8 mouse cellular contexts compared by ENCODE assay signal in genomic region chr17:56007444-56008355, GRCm38 (mm10). TPM values are rescaled to one million over a fixed set of nuclear protein-coding genes. Genes with fewer than 3 reads are reported as not detected.
A peak's percentile ranks its signal among the peaks of the same experiment; 100 is the strongest.
DNase-seq lines count a peak whose midpoint lies in the region; ATAC-seq and TF ChIP-seq lines count a peak whose summit lies in the region.

No protein-coding gene starts in this region.

- H3K27me3 ChIP-seq in heart, embryonic 12.5 days (replicated peaks) = peaks cover 5% of the 10 kb centered on the region; the same call in 1 of the 2 replicates
- no peaks in the 10 kb centered on the region for H3K27me3 ChIP-seq in forebrain, embryonic 16.5 days (replicated peaks; ENCODE audit: control insufficient read depth, insufficient read depth, low read length)
- no peaks in the 10 kb centered on the region for H3K27me3 ChIP-seq in midbrain, embryonic 11.5 days (ENCODE audit: control insufficient read depth, insufficient read depth, low read length)

- H3K9me3 ChIP-seq in heart, embryonic 12.5 days (replicated peaks) = no peaks in the 10 kb centered on the region
- no peaks in the 10 kb centered on the region for H3K9me3 ChIP-seq in ES-E14 (ENCODE audit: control insufficient read depth, insufficient read depth, low read depth, low read length)
- no peaks in the 10 kb centered on the region for H3K9me3 ChIP-seq in forebrain, embryonic 16.5 days (ENCODE audit: control insufficient read depth, low read length)
- H3K9me3 ChIP-seq in midbrain, embryonic 11.5 days (ENCODE audit: control insufficient read depth, low read length) = no peaks in the 10 kb centered on the region

- peak overlapping the region; percentile 67 for H3K27ac ChIP-seq in heart, embryonic 12.5 days (ENCODE audit: poor library complexity, severe bottlenecking)
- H3K27ac ChIP-seq in ES-E14 (ENCODE audit: insufficient read depth, low read depth, low read length, poor library complexity, severe bottlenecking) = peak overlapping the region; percentile 61
- peak overlapping the region; percentile 95 for H3K27ac ChIP-seq in forebrain, embryonic 16.5 days (ENCODE audit: low read length)
- peak overlapping the region; percentile 95 for H3K27ac ChIP-seq in midbrain, embryonic 11.5 days (ENCODE audit: low read depth, low read length)

- no peak; the same call in 1 of the 2 replicates for ATAC-seq in heart, embryonic 12.5 days (ENCODE audit: insufficient number of reproducible peaks, low FRiP score)
- no peak; the same call in 1 of the 2 replicates for ATAC-seq in forebrain, embryonic 16.5 days
- ATAC-seq in midbrain, embryonic 11.5 days (ENCODE audit: low FRiP score) = peak; percentile 19
- no peak for ATAC-seq in erythroid progenitor cell, adult 5-6 weeks (replicated peaks; ENCODE audit: low FRiP score, poor library complexity, severe bottlenecking)

- 21% methylated on average over 14 of the region's 14 CpGs for WGBS in heart, embryonic 12.5 days
- 33% methylated on average over 13 of the region's 14 CpGs for WGBS in forebrain, embryonic 16.5 days
- 39% methylated on average over 13 of the region's 14 CpGs for WGBS in midbrain, embryonic 11.5 days

- no peak for DNase-seq in heart, postnatal 14 days
- no peak for DNase-seq in ES-E14 (ENCODE audit: low read depth, low spot score)
- DNase-seq in midbrain, embryonic 11.5 days (ENCODE audit: low spot score, missing footprints) = peak; percentile 90
- DNase-seq in gastrocnemius, postnatal 14 days = no peak
- DNase-seq in gastrocnemius, postnatal 10 days = no peak

- intact Hi-C loops in heart, postnatal 14 days (cut with DNase I) = no loop called here
- intact Hi-C loops in gastrocnemius, postnatal 14 days (cut with DNase I; ENCODE audit: low total_unique reads) = no loop called here

- H3K36me3 ChIP-seq in heart, embryonic 12.5 days = peaks cover 15% of the 10 kb centered on the region
- H3K36me3 ChIP-seq in ES-E14 (ENCODE audit: control insufficient read depth, insufficient read depth, low read length, poor library complexity, severe bottlenecking) = peaks cover 12% of the 10 kb centered on the region; the same call in 1 of the 2 replicates
- no peaks in the 10 kb centered on the region; the same call in none of the 2 replicates for H3K36me3 ChIP-seq in forebrain, embryonic 16.5 days (ENCODE audit: control insufficient read depth, insufficient read depth)
- H3K36me3 ChIP-seq in midbrain, embryonic 11.5 days (ENCODE audit: control insufficient read depth, insufficient read depth, low read length) = peaks cover 5% of the 10 kb centered on the region; the same call in 1 of the 2 replicates

- H3K4me1 ChIP-seq in heart, embryonic 12.5 days (replicated peaks) = peaks cover 33% of the 10 kb centered on the region
- peaks cover 0 to 8% of the 10 kb centered on the region in 2 experiments; a peak in 2 of 4 replicates for H3K4me1 ChIP-seq in ES-E14 (ENCODE audit: control insufficient read depth in 2 of 2, insufficient read depth in 2 of 2, low read length in 2 of 2, poor library complexity in 1 of 2)
- H3K4me1 ChIP-seq in forebrain, embryonic 16.5 days (replicated peaks; ENCODE audit: control insufficient read depth, insufficient read depth, low read length) = peaks cover 32% of the 10 kb centered on the region
- H3K4me1 ChIP-seq in midbrain, embryonic 11.5 days (ENCODE audit: control insufficient read depth, insufficient read depth, low read length) = peaks cover 16% of the 10 kb centered on the region

- in situ Hi-C loops in ES-E14 (cut with MboI; ENCODE audit: low sequenced_read_pairs in 2 of 2, unreplicated experiment in 2 of 2) = no loop called here

- H3K4me3 ChIP-seq in heart, embryonic 12.5 days = peak overlapping the region; percentile 81
- peak overlapping the region; percentile 17 to 60 for H3K4me3 ChIP-seq in ES-E14 (ENCODE audit: insufficient read depth in 1 of 2, low read depth in 1 of 2, low read length in 2 of 2, poor library complexity in 1 of 2, severe bottlenecking in 1 of 2)
- peak overlapping the region; percentile 86 for H3K4me3 ChIP-seq in forebrain, embryonic 16.5 days (replicated peaks; ENCODE audit: low read length)
- H3K4me3 ChIP-seq in midbrain, embryonic 11.5 days (ENCODE audit: low read depth, low read length) = peak overlapping the region; percentile 88

- H3K4me2 ChIP-seq in heart, embryonic 12.5 days = peak overlapping the region; percentile 95
- peak overlapping the region; percentile 95 for H3K4me2 ChIP-seq in forebrain, embryonic 16.5 days (ENCODE audit: low read length)
- peak overlapping the region; percentile 99 for H3K4me2 ChIP-seq in midbrain, embryonic 11.5 days

- 0 out of 2 replicates have a peak overlapping the region, but pooled peaks have one; percentile 8 for H3K9ac ChIP-seq in heart, embryonic 12.5 days
- no peak overlapping the region; the same call in 1 of the 2 replicates for H3K9ac ChIP-seq in ES-E14 (ENCODE audit: insufficient read depth, low read depth, low read length, poor library complexity, severe bottlenecking)
- H3K9ac ChIP-seq in forebrain, embryonic 16.5 days (replicated peaks; ENCODE audit: low read depth, low read length) = peak overlapping the region; percentile 44; the same call in 1 of the 2 replicates
- peak overlapping the region; percentile 57 for H3K9ac ChIP-seq in midbrain, embryonic 11.5 days (ENCODE audit: low read length)

TF ChIP-seq in ES-E14, 5 proteins besides CTCF, POLR2A, EP300 and RAD21:
- 0 out of 2 replicates have a peak, but pooled peaks have one; percentile 23 for TF ChIP-seq ZNF384 (IDR thresholded peaks at IDR 0.05; ENCODE audit: low read depth, low read length)
- no peak for TF ChIP-seq MAFK (IDR thresholded peaks at IDR 0.05; ENCODE audit: insufficient read depth, low read depth, low read length)
- TF ChIP-seq CHD2 (IDR thresholded peaks at IDR 0.05; ENCODE audit: low read depth, low read length) = no peak
TF ChIP-seq in ES-E14: peak in this region for 1.

RNA-seq across cellular contexts. Expression of gene Mpnd, which starts 2.2 kb away (rescaled TPM):
- polyA plus RNA-seq in heart, embryonic 12.5 days (2016; fragmentation: Nextera tagmentation; extraction: Ambion mirVana) = 75.4 and 78.7 TPM in 2 replicates
- total RNA-seq in heart, postnatal 14 days (2021) = 10 to 100 TPM; 44.1 to 49.9 TPM
- total RNA-seq in ES-E14 (2012; rRNA removed) = 39.0 and 61.5 TPM in 2 replicates
- polyA plus RNA-seq in forebrain, embryonic 16.5 days (2015; fragmentation: Nextera tagmentation; extraction: Ambion mirVana) = 152 and 157 TPM in 2 replicates
- 146 and 158 TPM in 2 replicates for polyA plus RNA-seq in midbrain, embryonic 11.5 days (2014; fragmentation: Nextera tagmentation; extraction: Ambion mirVana)
- 10 to 100 TPM; 32.8 to 38.4 TPM for total RNA-seq in gastrocnemius, postnatal 14 days (2021)
- total RNA-seq in erythroid progenitor cell, adult 5-6 weeks (2015; ENCODE audit: low replicate concordance) = 4.0 and 6.7 TPM in 2 replicates
- 2.3 and 35.3 TPM in 2 replicates for total RNA-seq in erythroid progenitor cell, adult 5-6 weeks (2017; ENCODE audit: low replicate concordance)
- total RNA-seq in gastrocnemius, postnatal 10 days (2021) = 10 to 100 TPM; 31.6 to 36.9 TPM

RNA-seq across cellular contexts. Expression of gene Stap2, which starts 2.3 kb away (rescaled TPM):
- 10.2 and 10.4 TPM in 2 replicates for polyA plus RNA-seq in heart, embryonic 12.5 days (2016; fragmentation: Nextera tagmentation; extraction: Ambion mirVana)
- 10 to 100 TPM; 15.9 to 17.9 TPM for total RNA-seq in heart, postnatal 14 days (2021)
- 3.4 and 6.4 TPM in 2 replicates for total RNA-seq in ES-E14 (2012; rRNA removed)
- polyA plus RNA-seq in forebrain, embryonic 16.5 days (2015; fragmentation: Nextera tagmentation; extraction: Ambion mirVana) = 5.5 and 6.6 TPM in 2 replicates
- 3.6 and 4.5 TPM in 2 replicates for polyA plus RNA-seq in midbrain, embryonic 11.5 days (2014; fragmentation: Nextera tagmentation; extraction: Ambion mirVana)
- 1 to 10 TPM; 3.9 to 4.4 TPM for total RNA-seq in gastrocnemius, postnatal 14 days (2021)
- total RNA-seq in erythroid progenitor cell, adult 5-6 weeks (2015; ENCODE audit: low replicate concordance) = not detected in 2 replicates
- total RNA-seq in erythroid progenitor cell, adult 5-6 weeks (2017; ENCODE audit: low replicate concordance) = 0.98 TPM in 1 of 2 replicates, not detected in the other
- 1 to 10 TPM; 4.7 to 8.1 TPM for total RNA-seq in gastrocnemius, postnatal 10 days (2021)

RNA-seq across cellular contexts. Expression of gene Fsd1, which starts 21.4 kb away (rescaled TPM):
- 5.2 and 5.6 TPM in 2 replicates for polyA plus RNA-seq in heart, embryonic 12.5 days (2016; fragmentation: Nextera tagmentation; extraction: Ambion mirVana)
- under 1 TPM in 1 of 2 experiments, not detected in 1; 0.74 TPM for total RNA-seq in heart, postnatal 14 days (2021)
- total RNA-seq in ES-E14 (2012; rRNA removed) = 24.2 and 50.7 TPM in 2 replicates
- polyA plus RNA-seq in forebrain, embryonic 16.5 days (2015; fragmentation: Nextera tagmentation; extraction: Ambion mirVana) = 144 and 179 TPM in 2 replicates
- 61.2 and 65.6 TPM in 2 replicates for polyA plus RNA-seq in midbrain, embryonic 11.5 days (2014; fragmentation: Nextera tagmentation; extraction: Ambion mirVana)
- under 1 TPM in 1 of 2 experiments, not detected in 1; 0.55 TPM for total RNA-seq in gastrocnemius, postnatal 14 days (2021)
- not detected in 2 replicates for total RNA-seq in erythroid progenitor cell, adult 5-6 weeks (2015; ENCODE audit: low replicate concordance)
- not detected in 2 replicates for total RNA-seq in erythroid progenitor cell, adult 5-6 weeks (2017; ENCODE audit: low replicate concordance)
- 1 to 10 TPM in 1 of 2 experiments, under 1 TPM in 1; 0.49 to 1.0 TPM for total RNA-seq in gastrocnemius, postnatal 10 days (2021)

RNA-seq across cellular contexts. Expression of gene Sh3gl1, which starts 28.7 kb away (rescaled TPM):
- polyA plus RNA-seq in heart, embryonic 12.5 days (2016; fragmentation: Nextera tagmentation; extraction: Ambion mirVana) = 93.2 and 96.6 TPM in 2 replicates
- total RNA-seq in heart, postnatal 14 days (2021) = 10 to 100 TPM; 23.0 to 24.1 TPM
- 67.7 and 73.8 TPM in 2 replicates for total RNA-seq in ES-E14 (2012; rRNA removed)
- 125 and 126 TPM in 2 replicates for polyA plus RNA-seq in forebrain, embryonic 16.5 days (2015; fragmentation: Nextera tagmentation; extraction: Ambion mirVana)
- polyA plus RNA-seq in midbrain, embryonic 11.5 days (2014; fragmentation: Nextera tagmentation; extraction: Ambion mirVana) = 106 and 118 TPM in 2 replicates
- total RNA-seq in gastrocnemius, postnatal 14 days (2021) = 10 to 100 TPM; 18.3 to 20.4 TPM
- total RNA-seq in erythroid progenitor cell, adult 5-6 weeks (2015; ENCODE audit: low replicate concordance) = 14.4 and 14.7 TPM in 2 replicates
- 27.6 and 28.1 TPM in 2 replicates for total RNA-seq in erythroid progenitor cell, adult 5-6 weeks (2017; ENCODE audit: low replicate concordance)
- 10 to 100 TPM; 25.7 to 35.0 TPM for total RNA-seq in gastrocnemius, postnatal 10 days (2021)

RNA-seq across cellular contexts. Expression of gene Chaf1a, which starts 32.5 kb away (rescaled TPM):
- polyA plus RNA-seq in heart, embryonic 12.5 days (2016; fragmentation: Nextera tagmentation; extraction: Ambion mirVana) = 22.0 and 22.6 TPM in 2 replicates
- total RNA-seq in heart, postnatal 14 days (2021) = 1 to 10 TPM; 2.6 to 3.4 TPM
- total RNA-seq in ES-E14 (2012; rRNA removed) = 48.3 and 57.9 TPM in 2 replicates
- 10.6 and 12.6 TPM in 2 replicates for polyA plus RNA-seq in forebrain, embryonic 16.5 days (2015; fragmentation: Nextera tagmentation; extraction: Ambion mirVana)
- 20.7 and 24.7 TPM in 2 replicates for polyA plus RNA-seq in midbrain, embryonic 11.5 days (2014; fragmentation: Nextera tagmentation; extraction: Ambion mirVana)
- total RNA-seq in gastrocnemius, postnatal 14 days (2021) = 1 to 10 TPM; 1.8 to 2.3 TPM
- 26.4 and 28.1 TPM in 2 replicates for total RNA-seq in erythroid progenitor cell, adult 5-6 weeks (2015; ENCODE audit: low replicate concordance)
- 32.6 and 39.0 TPM in 2 replicates for total RNA-seq in erythroid progenitor cell, adult 5-6 weeks (2017; ENCODE audit: low replicate concordance)
- total RNA-seq in gastrocnemius, postnatal 10 days (2021) = 1 to 10 TPM; 3.6 to 8.7 TPM

Comparison
In these comparisons a context has a peak if more than half of its experiments do, and no peak if none do; other contexts are left out.
1. RNA of gene Fsd1, which starts 21.4 kb away (total RNA-seq): 24.2 to 50.7 TPM in ES-E14; 0.49 to 1.0 TPM in gastrocnemius, postnatal 10 days, 0.74 TPM in heart, postnatal 14 days, 0.55 TPM in gastrocnemius, postnatal 14 days and not detected in erythroid progenitor cell, adult 5-6 weeks; every median in the first group is over 10 times any median in the second.
2. Peak in every context shown above with its lines, with median percentiles within 50 percentile points of each other: H3K27ac ChIP-seq, H3K4me2 ChIP-seq and H3K4me3 ChIP-seq.